Mouse (Mus musculus) megakaryocyte, embryonic 14.5 days (primary cell): Measurements from ENCODE around the gene Mkrn1.

Experiments used
- FLI1 ChIP-seq: IDR thresholded peaks from 2 replicates; pipeline ENCODE4 v1.6.1; 2012; ENCODE audit warnings: low read length, inconsistent platforms, mixed read lengths
- GATA1 ChIP-seq: IDR thresholded peaks from 3 replicates; pipeline ENCODE4 v1.6.1; 2012; ENCODE audit warnings: mixed read lengths, low read length, inconsistent platforms, borderline replicate concordance

GRCm38 (mm10) chr6:39447429-39448185 is 27.3 kb upstream of the Mkrn1 start:
- TF ChIP-seq GATA1 (no peak), FLI1 (no peak)
